Mouse (Mus musculus): ENCODE data around the gene Tmem50a.

Tmem50a gene

GRCm38 (mm10) chr4:134914864-134915209, at the start of gene Tmem50a:
Gene Tmem50a (minus strand): TSS chr4:134915024.
- peak; percentile 93 for DNase-seq

DNA sequence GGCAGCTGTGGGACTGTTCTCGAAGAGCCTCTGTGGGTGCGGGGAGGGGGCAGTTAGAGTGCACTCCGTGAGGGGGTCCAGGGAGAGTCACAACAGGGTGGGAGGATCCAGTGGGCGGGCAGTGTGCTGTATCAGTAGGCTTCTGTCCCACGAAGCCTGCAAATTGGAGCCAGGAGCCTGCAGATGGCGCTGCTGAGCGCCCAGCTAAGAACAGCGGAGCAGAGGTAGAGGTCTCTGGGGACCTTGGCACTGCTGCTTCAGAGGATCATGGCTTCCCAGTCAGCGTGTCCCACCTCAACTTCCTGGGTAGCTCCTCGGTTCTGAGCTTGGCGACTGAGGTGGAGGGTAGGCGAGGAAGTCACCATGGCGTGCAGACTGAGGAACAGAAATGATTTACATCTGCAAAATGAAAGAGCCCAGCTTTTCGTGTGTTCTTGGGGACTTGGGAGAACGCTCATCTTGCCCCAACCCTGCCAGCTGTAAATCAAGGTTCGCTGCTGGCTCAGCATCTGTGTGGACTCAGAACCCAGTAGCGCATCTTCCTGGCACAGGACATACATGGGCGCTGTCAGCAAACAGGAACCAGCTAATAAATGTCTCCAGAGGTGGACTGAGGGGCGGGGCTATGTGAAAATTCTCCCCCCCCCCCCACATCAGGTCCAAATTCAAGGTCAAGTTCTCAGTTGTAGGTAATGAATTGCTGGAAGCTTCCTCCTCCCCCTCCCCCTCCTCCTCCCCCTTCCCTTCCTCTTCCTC, 48.4 kb upstream of the Tmem50a start:
- DNase-seq = peak; percentile 13

DNA sequence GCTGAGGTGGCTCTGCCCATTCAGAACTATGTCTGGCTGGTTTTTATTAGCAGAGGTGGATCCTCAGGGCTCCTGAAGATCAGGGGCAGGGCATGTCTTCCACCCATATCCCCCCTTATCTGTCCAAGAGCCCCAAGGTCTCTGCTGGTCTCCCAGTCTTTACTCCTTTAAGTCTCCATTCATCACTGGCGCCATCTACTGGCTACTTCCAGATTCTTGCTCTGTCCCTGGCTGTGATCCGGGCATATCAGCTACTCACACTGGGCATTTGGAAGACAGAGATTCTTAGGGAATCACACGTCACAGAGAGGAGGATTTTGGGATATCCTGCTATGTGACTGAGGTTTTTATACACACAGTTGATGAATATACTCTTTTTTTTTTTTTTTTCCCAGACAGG, 41.5 kb upstream of the Tmem50a start:
- peak; percentile 77 for DNase-seq

GRCm38 (mm10) chr4:134955845-134956244, 41.0 kb upstream of the Tmem50a start:
- DNase-seq = no peak

GRCm38 (mm10) chr4:134955196-134955595, 40.4 kb upstream of the Tmem50a start:
- DNase-seq = no peak

DNA sequence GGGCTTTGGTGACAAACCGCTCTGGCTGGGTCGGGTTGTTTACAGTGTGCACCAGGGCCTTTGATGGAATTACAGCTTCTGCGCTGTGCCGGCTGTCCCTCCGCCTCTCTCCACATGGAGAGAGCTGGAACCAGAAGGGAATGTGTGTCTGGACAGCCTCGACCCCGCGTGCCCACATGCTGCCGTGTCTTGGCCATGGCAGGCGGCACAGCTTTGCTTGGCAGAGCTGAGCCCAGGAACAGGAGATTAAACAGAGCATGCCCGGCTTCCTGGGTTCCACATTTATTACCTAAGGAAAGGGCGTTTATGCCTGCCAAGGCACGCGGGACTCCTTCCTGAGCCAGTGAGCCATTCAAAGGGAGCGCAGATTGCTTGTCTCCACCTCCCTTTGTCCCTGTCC, 39.6 kb upstream of the Tmem50a start:
- peak; percentile 14 for DNase-seq

DNA sequence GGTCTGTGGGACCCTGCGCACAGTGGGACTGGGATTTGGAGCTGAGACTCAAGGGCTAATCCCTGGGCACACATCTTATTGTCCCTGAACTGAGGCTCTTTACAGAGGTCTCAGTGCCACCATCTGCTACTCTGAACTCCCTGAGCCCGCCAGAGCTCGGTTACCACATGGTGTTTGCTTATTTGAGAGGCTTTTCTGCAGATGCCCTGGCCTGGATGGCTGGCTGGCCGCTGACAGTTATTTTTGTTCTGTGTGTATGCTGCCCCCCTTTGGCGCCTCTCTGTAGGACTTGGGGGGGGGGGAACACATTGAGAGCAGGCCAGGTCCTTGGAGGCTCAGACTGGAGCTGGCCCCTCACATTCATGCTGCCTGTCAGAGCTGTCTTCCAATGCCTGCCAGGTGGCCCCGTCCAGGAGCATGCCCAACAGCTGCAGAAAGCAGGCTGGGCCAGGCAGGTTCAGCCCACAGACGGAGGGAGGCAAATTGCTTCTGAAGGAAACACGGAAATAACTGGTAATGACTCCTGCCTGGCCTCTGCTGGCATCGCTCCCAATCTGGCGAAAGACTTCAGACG, 35.8 kb upstream of the Tmem50a start:
- peak; percentile 43 for DNase-seq

- DNase-seq = peak; percentile 77
These were observed 31.4 kb upstream of the Tmem50a start for GRCm38 (mm10) chr4:134946024-134946744.

- no peak for DNase-seq
These were observed 29.1 kb upstream of the Tmem50a start for GRCm38 (mm10) chr4:134943758-134944538.

DNA sequence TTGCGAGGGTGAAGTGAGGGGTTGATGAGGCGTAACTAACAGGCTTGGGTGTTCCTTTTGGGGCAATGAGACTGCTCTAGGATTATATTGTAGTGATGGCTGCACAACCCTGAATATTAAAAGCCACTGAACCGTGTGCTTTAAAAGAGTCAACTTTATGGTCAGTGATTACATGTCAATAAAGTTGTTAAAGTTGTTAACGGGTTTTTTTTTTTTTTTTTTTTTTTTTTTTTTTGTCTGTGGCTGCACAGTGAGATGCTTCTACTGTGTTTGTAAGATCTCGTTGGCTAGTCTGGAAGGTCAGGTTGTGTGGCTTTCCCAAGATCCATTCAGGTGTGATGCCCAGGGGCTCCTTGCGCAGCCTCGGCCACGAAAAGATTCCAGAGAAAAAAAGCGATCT, 25.1 kb upstream of the Tmem50a start:
- no peak for DNase-seq

DNA sequence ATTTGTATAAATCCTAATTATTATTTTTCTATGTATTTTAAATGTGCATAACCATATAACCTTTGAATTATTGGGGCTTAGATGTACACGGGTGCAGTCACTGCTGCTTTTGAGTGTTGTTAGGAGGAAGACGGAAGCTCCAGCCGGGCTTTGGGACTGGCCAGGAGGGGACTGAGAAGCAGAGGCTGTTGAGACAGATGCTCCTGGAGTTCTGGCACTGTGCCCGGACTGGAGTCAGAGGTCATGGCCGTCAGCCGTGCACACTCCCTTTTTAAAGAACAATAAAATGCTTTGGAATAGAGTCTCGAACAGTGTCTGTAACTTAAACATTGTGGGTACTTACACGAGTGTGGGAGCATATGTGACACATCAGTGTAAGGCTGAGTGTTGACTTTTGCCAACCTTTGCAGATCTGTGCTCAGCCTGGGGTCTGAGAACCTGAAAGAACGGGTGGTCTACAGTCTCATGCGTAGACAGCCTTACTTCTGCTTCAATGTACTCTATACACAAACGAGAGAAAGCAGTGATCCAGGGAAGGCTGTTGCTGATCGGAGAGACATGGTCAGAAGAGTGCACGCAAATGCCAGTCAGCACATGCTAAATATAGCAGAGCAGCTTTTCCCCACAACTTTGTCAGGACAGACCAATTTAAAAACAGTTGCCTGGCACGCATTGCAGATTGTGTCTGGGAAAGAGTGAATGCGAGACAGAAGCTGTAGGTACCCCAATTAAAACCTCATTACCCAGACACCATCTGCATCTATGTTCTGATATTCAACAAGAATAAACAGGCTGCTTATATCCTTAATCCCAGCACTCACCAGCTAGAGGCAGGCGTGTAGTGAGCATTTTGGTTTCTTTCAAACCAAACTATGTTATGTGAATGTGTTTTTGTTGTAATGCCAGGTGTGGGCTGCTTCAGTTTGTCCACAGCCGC, 22.7 kb upstream of the Tmem50a start:
- peak; percentile 33 for DNase-seq

DNA sequence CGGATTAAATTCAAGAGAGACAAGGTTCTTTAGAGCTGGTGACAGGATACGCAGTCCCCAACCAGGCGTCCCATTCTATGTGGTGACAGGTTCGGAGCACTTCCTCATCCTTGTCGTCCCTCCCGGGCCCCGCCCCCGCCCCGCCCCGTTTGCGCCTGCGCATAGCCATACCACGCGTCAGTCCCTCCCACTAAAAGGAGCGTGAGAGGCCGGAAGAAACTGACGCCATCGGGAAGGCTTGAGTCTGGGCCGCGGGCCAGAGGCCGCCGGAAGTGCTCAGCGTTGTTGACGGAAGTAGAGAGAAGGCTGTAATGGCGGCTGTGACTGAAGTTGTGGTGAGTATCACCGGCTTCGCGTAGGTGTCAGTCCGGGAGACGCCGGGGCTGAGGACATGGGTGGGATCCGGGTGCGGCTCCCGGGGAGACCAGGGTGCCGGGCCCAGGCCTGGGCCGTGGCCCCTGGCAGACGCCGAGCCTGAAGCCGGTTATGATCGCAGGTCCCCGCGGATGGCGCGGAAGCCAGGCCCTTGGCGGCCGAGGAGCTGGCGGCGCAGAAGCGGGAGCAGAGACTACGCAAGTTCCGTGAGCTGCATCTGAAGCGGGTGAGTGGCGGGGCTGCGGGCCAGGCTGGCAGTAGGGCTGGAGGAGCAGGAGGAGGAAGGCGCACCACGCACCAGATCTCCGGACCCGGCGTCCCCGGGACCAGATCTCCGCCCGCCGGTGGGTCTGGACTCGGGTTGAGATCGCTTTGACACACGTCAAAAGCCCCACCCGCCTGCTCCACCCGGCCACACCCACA, 16.1 kb upstream of the Tmem50a start, which contains the start of gene Syf2:
Gene Syf2, plus strand, starts transcription at position 215 of the 798 bp plus-strand sequence.
- peak; percentile 94 for DNase-seq

DNA sequence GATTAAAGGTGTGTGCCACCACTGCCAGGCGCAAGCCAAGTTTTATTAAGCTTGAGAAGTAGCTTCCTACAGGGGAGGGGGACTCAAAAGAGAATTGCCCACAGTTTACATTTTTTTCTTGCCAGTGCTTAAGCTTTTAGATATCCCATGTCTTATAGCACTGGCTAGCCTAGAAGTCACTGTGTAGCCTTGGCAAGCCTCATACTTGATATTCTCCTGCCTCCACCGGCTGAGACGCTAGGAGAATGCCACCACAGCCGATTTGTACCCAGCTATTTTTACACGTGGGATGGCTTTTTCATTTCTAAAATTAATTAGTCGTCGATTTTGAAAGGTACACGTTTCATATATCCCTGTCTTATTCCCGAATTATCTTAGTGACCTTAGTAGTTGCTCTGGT, 15.4 kb upstream of the Tmem50a start:
- no peak for DNase-seq

GRCm38 (mm10) chr4:134929536-134929935, 14.7 kb upstream of the Tmem50a start:
- no peak for DNase-seq

DNA sequence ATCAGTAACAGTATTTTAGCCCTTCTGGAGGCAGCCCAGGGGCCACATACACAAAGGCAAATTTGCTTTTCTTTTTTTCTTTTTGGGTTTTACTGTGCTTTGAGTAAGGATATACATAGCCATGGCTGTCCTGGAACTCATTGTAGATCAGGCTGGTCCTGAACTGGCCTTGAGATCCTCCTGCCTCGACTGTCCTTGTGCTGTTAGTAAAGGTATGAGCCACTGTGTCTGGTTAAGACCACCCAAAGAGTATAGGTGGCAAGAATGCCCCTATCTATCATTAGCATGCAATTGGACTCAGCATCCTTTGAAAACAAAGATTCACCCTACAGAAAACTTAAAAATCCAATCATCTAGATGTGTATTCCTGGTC, 13.6 kb upstream of the Tmem50a start:
- DNase-seq = no peak

DNA sequence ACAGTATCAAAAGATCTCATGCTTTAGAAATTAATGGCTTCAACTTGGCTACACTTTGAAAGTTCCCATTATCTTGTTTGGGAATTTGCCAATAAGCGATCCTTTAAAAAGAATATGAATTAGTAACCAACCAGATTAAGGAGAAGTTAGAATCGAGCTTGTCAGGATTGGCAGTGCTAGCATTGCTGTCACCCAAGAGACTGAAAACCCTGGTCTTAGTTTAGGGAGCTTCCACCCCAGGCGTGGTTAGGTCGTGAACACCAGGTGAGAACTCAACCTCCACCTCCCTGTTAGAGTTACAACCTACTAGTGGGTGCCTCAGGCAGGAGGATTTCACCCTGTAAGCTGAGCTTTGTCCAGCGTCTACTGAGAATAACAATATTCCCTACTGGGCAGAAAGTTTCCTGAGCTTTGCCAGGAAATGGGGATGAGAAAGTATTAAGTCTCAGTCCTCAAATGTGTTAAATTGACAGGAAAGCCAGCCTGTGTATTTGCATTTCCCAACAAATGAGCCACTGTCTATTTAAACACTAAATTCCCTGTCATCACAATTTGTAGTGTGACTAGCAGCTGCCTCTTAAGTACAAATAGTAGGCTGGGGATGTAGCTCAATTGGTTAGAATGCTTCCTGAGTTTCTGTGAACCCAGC, 13.1 kb upstream of the Tmem50a start:
- DNase-seq = no peak

DNA sequence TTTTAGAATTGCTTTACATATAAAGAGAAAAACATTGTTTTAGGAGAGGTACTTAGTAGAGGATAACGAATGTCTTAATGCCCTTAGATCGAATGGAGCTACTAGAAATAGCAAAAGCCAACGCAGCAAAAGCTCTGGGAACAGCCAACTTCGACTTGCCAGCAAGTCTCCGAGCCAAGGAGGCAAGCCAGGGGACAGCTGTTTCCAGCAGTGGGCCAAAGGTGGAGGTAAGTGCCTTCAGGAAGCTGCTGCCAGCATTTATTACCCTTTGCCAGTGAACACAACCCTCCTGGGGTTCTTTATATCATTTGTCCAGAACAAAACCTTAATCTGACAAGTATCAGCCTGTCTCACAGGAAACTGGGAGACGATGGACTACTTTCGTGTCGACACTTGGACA, 10.4 kb upstream of the Tmem50a start:
- DNase-seq = peak; percentile 21

DNA sequence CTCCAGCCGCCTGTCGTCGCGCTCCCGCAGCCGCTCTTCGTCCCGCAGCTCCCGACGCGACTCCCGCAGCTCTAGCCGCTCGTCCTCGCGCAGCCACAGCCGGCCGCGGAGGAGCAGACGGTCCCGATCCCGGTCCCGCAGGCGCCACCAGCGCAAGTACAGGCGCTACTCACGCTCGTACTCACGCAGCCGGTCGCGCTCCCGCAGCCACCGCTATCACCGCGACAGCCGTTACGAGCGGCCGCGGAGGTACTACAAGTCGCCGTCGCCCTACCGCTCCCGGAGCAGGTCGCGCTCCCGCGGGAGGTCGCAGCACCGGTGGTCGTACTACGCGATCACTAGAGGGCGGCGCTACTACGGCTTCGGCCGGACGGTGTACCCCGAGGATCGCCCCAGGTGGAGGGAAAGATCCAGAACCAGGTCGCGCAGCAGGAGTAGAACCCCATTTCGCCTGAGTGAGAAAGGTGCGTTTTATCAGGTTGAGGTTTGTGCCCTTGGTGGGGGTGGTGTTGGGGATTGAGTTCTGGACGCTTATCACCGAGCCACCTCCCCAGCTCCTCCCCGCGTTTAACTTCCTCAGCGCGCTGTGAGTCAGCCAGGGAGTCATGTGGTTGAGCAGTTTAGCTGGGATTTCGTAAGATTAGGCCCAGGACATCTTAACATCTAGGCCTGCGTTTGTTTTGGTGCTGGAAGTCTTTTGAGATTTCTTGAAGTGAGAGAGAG, 9.4 kb upstream of the Tmem50a start:
- DNase-seq = peak; percentile 59

DNA sequence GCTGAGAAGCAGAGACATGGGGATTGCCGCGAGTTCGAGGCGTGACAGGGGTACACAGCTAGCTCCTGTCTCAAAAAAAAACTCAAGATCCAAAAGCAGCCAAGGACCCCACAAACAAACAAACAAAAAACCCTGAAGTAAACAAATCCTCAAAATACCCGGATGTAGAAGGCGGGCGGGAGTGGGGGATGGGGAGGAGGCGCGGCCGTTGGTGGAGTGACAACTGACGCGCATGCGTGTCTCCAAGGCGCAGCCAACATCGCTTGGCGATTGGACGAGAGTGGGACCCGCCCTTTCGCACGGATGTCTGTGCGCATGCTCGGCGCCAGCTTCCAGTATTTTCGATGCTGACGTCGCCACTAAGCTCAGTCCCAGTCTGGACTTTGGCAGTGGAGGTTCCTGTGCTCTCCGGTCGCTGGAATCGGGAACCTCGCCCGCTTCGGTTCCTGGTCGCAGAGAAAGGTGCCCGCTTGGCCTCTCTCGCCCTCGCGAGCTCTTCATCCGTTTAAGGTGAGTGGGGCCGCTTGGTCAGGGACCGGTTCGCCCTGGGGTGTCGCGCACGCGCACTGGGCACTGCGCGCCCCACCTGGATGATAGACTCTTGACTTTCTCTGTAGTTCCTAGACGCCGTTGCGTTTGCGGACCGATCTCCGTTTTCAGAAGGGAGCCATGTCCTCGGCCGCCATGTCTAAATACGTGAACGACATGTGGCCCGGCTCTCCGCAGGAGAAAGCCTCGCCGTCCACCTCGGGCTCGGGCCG, 8.6 kb upstream of the Tmem50a start, which contains the start of gene Rsrp1:
Gene Rsrp1, plus strand, starts transcription at position 335 of the 761 bp plus-strand sequence.
- peak; percentile 97 for DNase-seq
